Mouse (Mus musculus) MEL (cell line): Measurements from ENCODE around the gene Olfr205.

ENCODE experiments used
- CHD2 ChIP-seq: IDR thresholded peaks from 2 replicates; pipeline ENCODE4 v1.6.1; 2011; ENCODE audit warnings: low read length, improper control_type of control experiment
- CTCF ChIP-seq, 3 experiments: IDR thresholded peaks in 2 of 3; conservative IDR thresholded peaks in 1 of 3; 2 replicates each; pipeline ENCODE4 v1.5.1; 2011 to 2012; ENCODE audit warnings: low read length in 3 of 3, low read depth in 2 of 3, mild to moderate bottlenecking in 2 of 3, improper control_type of control experiment in 1 of 3, inconsistent platforms in 1 of 3, mixed read lengths in 1 of 3, moderate library complexity in 1 of 3; ENCODE audit not compliant: control insufficient read depth in 1 of 3, insufficient read depth in 1 of 3, poor library complexity in 1 of 3, severe bottlenecking in 1 of 3
- GATA1 ChIP-seq: IDR thresholded peaks from 2 replicates; pipeline ENCODE4 v1.6.1; 2011; ENCODE audit warnings: low read depth, low read length, improper control_type of control experiment
- MXI1 ChIP-seq: IDR thresholded peaks from 2 replicates; pipeline ENCODE4 v1.6.1; 2011; ENCODE audit warnings: mild to moderate bottlenecking, low read depth, low read length, improper control_type of control experiment
- POLR2A ChIP-seq, 2 experiments: IDR thresholded peaks; 2 replicates each; pipeline ENCODE4 v1.6.1; 2011 to 2012; ENCODE audit warnings: low read length in 2 of 2, mild to moderate bottlenecking in 2 of 2, control low read depth in 1 of 2, improper control_type of control experiment in 1 of 2, low read depth in 1 of 2, moderate library complexity in 1 of 2; ENCODE audit not compliant: control insufficient read depth in 1 of 2, insufficient read depth in 1 of 2, poor library complexity in 1 of 2
- RAD21 ChIP-seq: IDR thresholded peaks from 2 replicates; pipeline ENCODE4 v1.6.1; 2011; ENCODE audit warnings: mild to moderate bottlenecking, low read depth, low read length, improper control_type of control experiment

DNA sequence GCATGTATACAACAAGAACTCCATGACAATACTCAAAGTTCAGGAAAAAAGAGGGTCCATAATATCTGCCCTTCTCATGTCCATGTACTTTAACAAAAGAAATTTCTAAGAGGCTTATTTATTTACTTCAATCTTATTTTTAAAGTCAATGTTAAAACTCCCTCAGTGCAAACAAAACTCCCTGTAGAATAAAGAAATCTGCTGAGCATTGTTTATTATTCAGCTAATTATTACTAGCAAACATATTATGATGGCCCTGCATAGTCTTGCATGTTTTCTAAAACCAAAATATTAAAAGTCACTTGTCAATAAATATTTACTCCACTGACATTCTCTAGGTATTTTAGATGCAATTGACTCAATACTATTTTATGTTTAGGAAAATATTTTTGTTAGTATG lies at the start of gene Olfr205:
- TF ChIP-seq POLR2A (IDR thresholded peaks at IDR 0.05; ENCODE audit: control insufficient read depth in 1 of 2, insufficient read depth in 1 of 2, low read depth in 1 of 2, low read length in 2 of 2, poor library complexity in 1 of 2) (no peak), MXI1 (no peak), CTCF (IDR thresholded peaks at IDR 0.05 in 2 of 3, conservative IDR thresholded peaks at IDR 0.05 in 1 of 3; ENCODE audit: control insufficient read depth in 1 of 3, insufficient read depth in 1 of 3, low read depth in 2 of 3, low read length in 3 of 3, poor library complexity in 1 of 3, severe bottlenecking in 1 of 3) (no peak), CHD2 (no peak), RAD21 (no peak), GATA1 (no peak)
